Mouse (Mus musculus): ENCODE results near the gene Csmd2. TPM values are rescaled to one million over a fixed set of nuclear protein-coding genes. Genes with fewer than 3 reads are reported as not detected.
A peak's percentile ranks its signal among the peaks of the same experiment; 100 is the strongest.

Csmd2 gene
- polyA plus RNA-seq, 1 experiment, result 13.4 TPM

GRCm38 (mm10) chr4:128131666-128132065 is 144.0 kb downstream of the Csmd2 start:
- 79% methylated on average over 4 of the region's 4 CpGs for WGBS
- Histone ChIP-seq H3K27ac (ENCODE audit: insufficient read depth, low read length) (no peak overlapping the region), H3K4me1 (ENCODE audit: control insufficient read depth, insufficient read depth, low read length) (peaks cover 19% of the 10 kb centered on the region), H3K4me3 (replicated peaks; ENCODE audit: insufficient read depth, low read depth, low read length) (no peak overlapping the region), H3K27me3 (ENCODE audit: control insufficient read depth, insufficient read depth, low read length) (no peaks in the 10 kb centered on the region)
- DNase-seq, result peak in 1 of 2 experiments; percentile 15
- TF ChIP-seq POLR2A (IDR thresholded peaks at IDR 0.05; ENCODE audit: borderline replicate concordance, insufficient read depth, low read length) (no peak), CTCF (IDR thresholded peaks at IDR 0.05; ENCODE audit: borderline replicate concordance, insufficient read depth, low read depth, low read length) (no peak)

- 69% methylated on average over 11 of the region's 11 CpGs for WGBS
- no peak overlapping the region for H3K4me3 ChIP-seq (replicated peaks; ENCODE audit: insufficient read depth, low read depth, low read length)
- peak in 1 of 2 experiments; percentile 22 for DNase-seq
- no peak overlapping the region for H3K27ac ChIP-seq (ENCODE audit: insufficient read depth, low read length)
- H3K27me3 ChIP-seq (ENCODE audit: control insufficient read depth, insufficient read depth, low read length), result no peaks in the 10 kb centered on the region
- TF ChIP-seq POLR2A (IDR thresholded peaks at IDR 0.05; ENCODE audit: borderline replicate concordance, insufficient read depth, low read length) (no peak), CTCF (IDR thresholded peaks at IDR 0.05; ENCODE audit: borderline replicate concordance, insufficient read depth, low read depth, low read length) (no peak)
- H3K4me1 ChIP-seq (ENCODE audit: control insufficient read depth, insufficient read depth, low read length), result peaks cover 19% of the 10 kb centered on the region
Measured at GRCm38 (mm10) chr4:128132876-128133646, 145.4 kb downstream of the Csmd2 start.

GRCm38 (mm10) chr4:128134348-128134994 is 146.8 kb downstream of the Csmd2 start:
- Histone ChIP-seq H3K27ac (ENCODE audit: insufficient read depth, low read length) (no peak overlapping the region), H3K4me1 (ENCODE audit: control insufficient read depth, insufficient read depth, low read length) (peaks cover 19% of the 10 kb centered on the region), H3K4me3 (replicated peaks; ENCODE audit: insufficient read depth, low read depth, low read length) (no peak overlapping the region), H3K27me3 (ENCODE audit: control insufficient read depth, insufficient read depth, low read length) (no peaks in the 10 kb centered on the region)
- 83% methylated on average over 11 of the region's 11 CpGs for WGBS
- no peak for DNase-seq
- no peak for TF ChIP-seq POLR2A (IDR thresholded peaks at IDR 0.05; ENCODE audit: borderline replicate concordance, insufficient read depth, low read length)
- no peak for TF ChIP-seq CTCF (IDR thresholded peaks at IDR 0.05; ENCODE audit: borderline replicate concordance, insufficient read depth, low read depth, low read length)

GRCm38 (mm10) chr4:128135014-128135622 is 147.5 kb downstream of the Csmd2 start:
- TF ChIP-seq CTCF (IDR thresholded peaks at IDR 0.05; ENCODE audit: borderline replicate concordance, insufficient read depth, low read depth, low read length) (no peak), POLR2A (IDR thresholded peaks at IDR 0.05; ENCODE audit: borderline replicate concordance, insufficient read depth, low read length) (no peak)
- H3K4me3 ChIP-seq (replicated peaks; ENCODE audit: insufficient read depth, low read depth, low read length), result no peak overlapping the region
- peaks cover 19% of the 10 kb centered on the region for H3K4me1 ChIP-seq (ENCODE audit: control insufficient read depth, insufficient read depth, low read length)
- DNase-seq, result peak in 1 of 2 experiments; percentile 26
- no peak overlapping the region for H3K27ac ChIP-seq (ENCODE audit: insufficient read depth, low read length)
- WGBS, result 66% methylated on average over 12 of the region's 12 CpGs
- H3K27me3 ChIP-seq (ENCODE audit: control insufficient read depth, insufficient read depth, low read length), result no peaks in the 10 kb centered on the region

GRCm38 (mm10) chr4:128139991-128140390 is 152.3 kb downstream of the Csmd2 start:
- no peak overlapping the region for H3K27ac ChIP-seq (ENCODE audit: insufficient read depth, low read length)
- 99% methylated on average over 2 of the region's 2 CpGs for WGBS
- DNase-seq, result no peak
- TF ChIP-seq CTCF (IDR thresholded peaks at IDR 0.05; ENCODE audit: borderline replicate concordance, insufficient read depth, low read depth, low read length), result no peak
- no peak for TF ChIP-seq POLR2A (IDR thresholded peaks at IDR 0.05; ENCODE audit: borderline replicate concordance, insufficient read depth, low read length)
- peaks cover 23% of the 10 kb centered on the region for H3K4me1 ChIP-seq (ENCODE audit: control insufficient read depth, insufficient read depth, low read length)
- no peak overlapping the region for H3K4me3 ChIP-seq (replicated peaks; ENCODE audit: insufficient read depth, low read depth, low read length)
- H3K27me3 ChIP-seq (ENCODE audit: control insufficient read depth, insufficient read depth, low read length), result no peaks in the 10 kb centered on the region

- H3K27me3 ChIP-seq (ENCODE audit: control insufficient read depth, insufficient read depth, low read length), result no peaks in the 10 kb centered on the region
- H3K4me1 ChIP-seq (ENCODE audit: control insufficient read depth, insufficient read depth, low read length), result peaks cover 22% of the 10 kb centered on the region
- no peak overlapping the region for H3K27ac ChIP-seq (ENCODE audit: insufficient read depth, low read length)
- no peak overlapping the region for H3K4me3 ChIP-seq (replicated peaks; ENCODE audit: insufficient read depth, low read depth, low read length)
- no peak for DNase-seq
- no peak for TF ChIP-seq CTCF (IDR thresholded peaks at IDR 0.05; ENCODE audit: borderline replicate concordance, insufficient read depth, low read depth, low read length)
- no peak for TF ChIP-seq POLR2A (IDR thresholded peaks at IDR 0.05; ENCODE audit: borderline replicate concordance, insufficient read depth, low read length)
- WGBS, result 63% methylated on average over 10 of the region's 10 CpGs
Measured at GRCm38 (mm10) chr4:128141161-128142101, 153.8 kb downstream of the Csmd2 start.

- peak; percentile 85 to 93 for DNase-seq
- Histone ChIP-seq H3K27me3 (ENCODE audit: control insufficient read depth, insufficient read depth, low read length) (no peaks in the 10 kb centered on the region), H3K4me3 (replicated peaks; ENCODE audit: insufficient read depth, low read depth, low read length) (no peak overlapping the region), H3K27ac (ENCODE audit: insufficient read depth, low read length) (no peak overlapping the region), H3K4me1 (ENCODE audit: control insufficient read depth, insufficient read depth, low read length) (peaks cover 22% of the 10 kb centered on the region)
- TF ChIP-seq POLR2A (IDR thresholded peaks at IDR 0.05; ENCODE audit: borderline replicate concordance, insufficient read depth, low read length) (no peak), CTCF (IDR thresholded peaks at IDR 0.05; ENCODE audit: borderline replicate concordance, insufficient read depth, low read depth, low read length) (no peak)
- WGBS, result 8% methylated on average over 3 of the region's 3 CpGs
Measured at GRCm38 (mm10) chr4:128142279-128142678, 154.6 kb downstream of the Csmd2 start.
